8 mouse cellular contexts compared by ENCODE assay signal in the genomic region with DNA sequence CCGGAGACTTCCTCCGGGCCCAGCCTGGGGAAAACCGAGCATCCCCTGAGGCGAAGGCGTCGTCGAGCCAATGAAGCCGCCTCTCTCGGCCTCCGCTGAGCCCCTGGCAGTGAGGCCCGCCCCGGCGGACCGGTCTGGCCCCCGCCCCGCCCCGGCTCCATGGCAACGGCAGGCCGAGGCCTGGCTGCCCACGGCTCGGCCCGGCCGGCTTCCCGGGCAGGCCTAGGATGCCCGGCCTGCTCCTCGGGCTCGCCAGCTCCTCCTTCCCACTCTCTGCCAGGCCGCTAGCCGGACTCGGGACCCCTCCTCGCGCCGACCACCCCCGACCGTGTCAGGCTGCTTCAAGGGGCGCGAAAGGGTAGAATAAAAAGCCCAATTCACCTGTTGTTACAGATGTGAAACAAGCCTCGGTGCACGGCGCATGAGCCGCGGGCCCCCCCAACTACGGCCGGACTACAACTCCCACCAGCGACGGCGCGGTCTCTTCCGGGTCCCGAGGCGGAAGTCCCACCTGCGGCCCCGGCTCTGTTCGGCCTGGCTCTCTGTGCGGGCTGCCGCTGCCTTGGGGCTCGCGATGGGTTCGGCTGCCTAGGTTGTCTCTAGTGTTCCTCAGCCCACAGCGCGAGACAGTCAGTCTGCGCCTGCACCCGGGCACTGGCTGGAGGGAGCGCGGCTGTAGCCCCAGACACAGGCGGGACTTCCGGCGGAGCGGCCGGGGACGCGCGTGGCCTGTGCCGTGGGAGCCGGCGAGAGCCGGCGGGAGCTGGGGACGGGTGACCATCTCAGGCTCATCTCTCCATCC. TPM values are rescaled to one million over a fixed set of nuclear protein-coding genes. Genes with fewer than 3 reads are reported as not detected.
A peak's percentile ranks its signal among the peaks of the same experiment; 100 is the strongest.
DNase-seq lines count a peak whose midpoint lies in the region; ATAC-seq and TF ChIP-seq lines count a peak whose summit lies in the region.

Gene Smarcc1 (plus strand): TSS at position 732 of the 802 bp plus-strand sequence.

- peak within 1 kb of the TSS; percentile 94 for H3K27ac ChIP-seq in forebrain, embryonic 16.5 days (ENCODE audit: low read length)
- peak within 1 kb of the TSS; percentile 96 for H3K27ac ChIP-seq in layer of hippocampus, adult 2 months
- peak within 1 kb of the TSS; percentile 94 for H3K27ac ChIP-seq in lung, embryonic 14.5 days (ENCODE audit: low read depth)
- H3K27ac ChIP-seq in olfactory bulb, adult 2 months (ENCODE audit: insufficient read depth, low read depth, low read length): peak within 1 kb of the TSS; percentile 50
- peak within 1 kb of the TSS; percentile 33 for H3K27ac ChIP-seq in thymus, adult 2 months (ENCODE audit: control insufficient read depth, insufficient read depth, low read length)

- peak within 1 kb of the TSS; percentile 89 for H3K4me3 ChIP-seq in G1E (ENCODE audit: low read depth, low read length)
- H3K4me3 ChIP-seq in forebrain, embryonic 16.5 days (replicated peaks; ENCODE audit: low read length): peak within 1 kb of the TSS; percentile 96
- peak within 1 kb of the TSS; percentile 92 for H3K4me3 ChIP-seq in layer of hippocampus, adult 2 months
- H3K4me3 ChIP-seq in lung, embryonic 14.5 days (ENCODE audit: low read depth, low read length): peak within 1 kb of the TSS; percentile 75
- peak within 1 kb of the TSS; percentile 75 for H3K4me3 ChIP-seq in olfactory bulb, adult 2 months (ENCODE audit: insufficient read depth, low read depth, low read length)
- H3K4me3 ChIP-seq in thymus, adult 2 months (ENCODE audit: control insufficient read depth, insufficient read depth, low read length): peak within 1 kb of the TSS; percentile 64

- peak; percentile 69 for ATAC-seq in G1E (ENCODE audit: extremely low read depth, insufficient number of reproducible peaks, low FRiP score, poor library complexity, severe bottlenecking)
- ATAC-seq in forebrain, embryonic 16.5 days: peak; percentile 98
- ATAC-seq in lung, embryonic 14.5 days (ENCODE audit: insufficient read depth): peak; percentile 98

- no peaks in the 10 kb centered on the region for H3K9me3 ChIP-seq in G1E (replicated peaks)
- no peaks in the 10 kb centered on the region for H3K9me3 ChIP-seq in forebrain, embryonic 16.5 days (ENCODE audit: control insufficient read depth, low read length)
- no peaks in the 10 kb centered on the region for H3K9me3 ChIP-seq in lung, embryonic 14.5 days (ENCODE audit: low read depth, low read length)

- H3K4me2 ChIP-seq in forebrain, embryonic 16.5 days (ENCODE audit: low read length): peak within 1 kb of the TSS; percentile 88
- H3K4me2 ChIP-seq in lung, embryonic 14.5 days: peak within 1 kb of the TSS; percentile 85

- intact Hi-C loops in heart, postnatal 36 days (cut with DNase I): no loop called here

- H3K27me3 ChIP-seq in G1E (ENCODE audit: insufficient read depth, low read length): no peaks in the 10 kb centered on the region
- no peaks in the 10 kb centered on the region for H3K27me3 ChIP-seq in forebrain, embryonic 16.5 days (replicated peaks; ENCODE audit: control insufficient read depth, insufficient read depth, low read length)
- H3K27me3 ChIP-seq in lung, embryonic 14.5 days (ENCODE audit: insufficient read depth, low read length): no peaks in the 10 kb centered on the region
- no peaks in the 10 kb centered on the region for H3K27me3 ChIP-seq in thymus, adult 2 months (ENCODE audit: control insufficient read depth, insufficient read depth, low read length)

- peak within 1 kb of the TSS; percentile 97 for H3K9ac ChIP-seq in forebrain, embryonic 16.5 days (replicated peaks; ENCODE audit: low read depth, low read length)
- peak within 1 kb of the TSS; percentile 88 for H3K9ac ChIP-seq in lung, embryonic 14.5 days

- peak; percentile 84 for TF ChIP-seq POLR2A in olfactory bulb, adult 2 months (IDR thresholded peaks at IDR 0.05; ENCODE audit: insufficient read depth, low read depth, low read length)
- peak; percentile 34; the same call in 1 of the 2 replicates for TF ChIP-seq POLR2A in thymus, adult 2 months (IDR thresholded peaks at IDR 0.05; ENCODE audit: control insufficient read depth, extremely low read depth, insufficient read depth, low read length, poor library complexity)

- H3K4me1 ChIP-seq in G1E (ENCODE audit: insufficient read depth, low read depth, low read length): peaks cover 27% of the 10 kb centered on the region
- H3K4me1 ChIP-seq in forebrain, embryonic 16.5 days (replicated peaks; ENCODE audit: control insufficient read depth, insufficient read depth, low read length): peaks cover 18% of the 10 kb centered on the region
- H3K4me1 ChIP-seq in lung, embryonic 14.5 days (ENCODE audit: insufficient read depth): no peaks in the 10 kb centered on the region
- H3K4me1 ChIP-seq in olfactory bulb, adult 2 months (ENCODE audit: control insufficient read depth, insufficient read depth, low read length): no peaks in the 10 kb centered on the region
- peaks cover 2% of the 10 kb centered on the region for H3K4me1 ChIP-seq in thymus, adult 2 months (replicated peaks; ENCODE audit: control insufficient read depth, insufficient read depth, low read length)

- H3K36me3 ChIP-seq in G1E (replicated peaks): peaks cover 52% of the 10 kb centered on the region
- peaks cover 10% of the 10 kb centered on the region for H3K36me3 ChIP-seq in forebrain, embryonic 16.5 days (ENCODE audit: control insufficient read depth, insufficient read depth)
- peaks cover 22% of the 10 kb centered on the region for H3K36me3 ChIP-seq in lung, embryonic 14.5 days (ENCODE audit: insufficient read depth)
- H3K36me3 ChIP-seq in thymus, adult 2 months (ENCODE audit: control insufficient read depth, insufficient read depth, low read length): peaks cover 12% of the 10 kb centered on the region

- WGBS in forebrain, embryonic 16.5 days: under 1% methylated on average over 78 of the region's 79 CpGs
- under 1% methylated on average over 79 of the region's 79 CpGs for WGBS in lung, embryonic 14.5 days
- under 1% methylated on average over 79 of the region's 79 CpGs for WGBS in olfactory bulb, adult 2 months
- WGBS in thymus, adult 2 months: under 1% methylated on average over 79 of the region's 79 CpGs

- no peak for TF ChIP-seq CTCF in G1E (IDR thresholded peaks at IDR 0.05; ENCODE audit: low read depth, low read length)
- TF ChIP-seq CTCF in layer of hippocampus, adult 2 months (conservative IDR thresholded peaks at IDR 0.05): no peak
- TF ChIP-seq CTCF in lung, embryonic 14.5 days (IDR thresholded peaks at IDR 0.05; ENCODE audit: low read depth): no peak
- no peak for TF ChIP-seq CTCF in olfactory bulb, adult 2 months (IDR thresholded peaks at IDR 0.05; ENCODE audit: insufficient read depth, low read depth, low read length)
- TF ChIP-seq CTCF in thymus, adult 2 months (IDR thresholded peaks at IDR 0.05; ENCODE audit: borderline replicate concordance, control insufficient read depth, extremely low read depth, insufficient read depth, low read length, poor library complexity): no peak

- peak; percentile 75 for DNase-seq in G1E (ENCODE audit: low spot score)
- peak; percentile 87 to 91 for DNase-seq in cerebellum, adult 18-20 months
- peak; percentile 85 to 95 for DNase-seq in heart, postnatal 36 days
- DNase-seq in layer of hippocampus, adult 2 months (ENCODE audit: low spot score in 2 of 2): peak; percentile 88
- peak; percentile 95 for DNase-seq in lung, embryonic 14.5 days
- DNase-seq in thymus, adult 2 months: peak; percentile 87

RNA-seq across cellular contexts. Expression of gene Smarcc1, which starts in this region (rescaled TPM):
- total RNA-seq in G1E (2014; fragmentation: Nextera tagmentation) (133 and 146 TPM in 2 replicates), G1E (2017) (41.7 and 51.1 TPM in 2 replicates)
- 72.8 and 94.5 TPM in 2 replicates for polyA plus RNA-seq in G1E (2012)
- 134 and 143 TPM in 2 replicates for polyA plus RNA-seq in forebrain, embryonic 16.5 days (2015; fragmentation: Nextera tagmentation; extraction: Ambion mirVana)
- total RNA-seq in heart, postnatal 36 days (2021): 10 to 100 TPM; 23.4 to 27.4 TPM
- total RNA-seq in layer of hippocampus, adult 2 months (2021): 10 to 100 TPM; 59.7 to 60.3 TPM
- 160 TPM in 2 replicates for polyA plus RNA-seq in lung, embryonic 14.5 days (2014; fragmentation: Nextera tagmentation; extraction: Ambion mirVana)
- polyA plus RNA-seq in olfactory bulb, adult 2 months (2012; ENCODE audit: insufficient read depth, insufficient read length, low replicate concordance, missing spikeins): 76.6 and 106 TPM in 2 replicates
- 43.8 and 62.1 TPM in 2 replicates for polyA plus RNA-seq in thymus, adult 2 months (2012; rRNA removed)

Comparison
In these comparisons a context has a peak if more than half of its experiments do, and no peak if none do; other contexts are left out.
1. Peak in every context shown above with its lines: DNase-seq, ATAC-seq, H3K4me3 ChIP-seq and H3K27ac ChIP-seq.
2. H3K27ac ChIP-seq: peak in every context shown above with its lines; median percentile 96 in layer of hippocampus, adult 2 months; 94 in forebrain, embryonic 16.5 days; 94 in lung, embryonic 14.5 days; 50 in olfactory bulb, adult 2 months; 33 in thymus, adult 2 months.